Mouse (Mus musculus) cerebellum, postnatal 25 days (tissue): ENCODE results near the gene Gucy2g.
"Not testable (repeated sequence)": the region's sequence is repeated elsewhere in the genome, so short reads cannot be mapped to it uniquely, and the experiment has no call there.

Experiments used
- DNase-seq, 2 experiments: peaks; one replicate each; pipeline ENCODE4 v3.0.0; 2021; ENCODE audit warnings: mixed read lengths in 2 of 2

Gene Gucy2g

GRCm38 (mm10) chr19:55206482-55207138, 34.4 kb downstream of the Gucy2g start:
- peak in 1 of 2 experiments; percentile 65 for DNase-seq

GRCm38 (mm10) chr19:55198303-55198702, 42.7 kb downstream of the Gucy2g start:
- peak in 1 of 2 experiments; percentile 65 for DNase-seq

DNA sequence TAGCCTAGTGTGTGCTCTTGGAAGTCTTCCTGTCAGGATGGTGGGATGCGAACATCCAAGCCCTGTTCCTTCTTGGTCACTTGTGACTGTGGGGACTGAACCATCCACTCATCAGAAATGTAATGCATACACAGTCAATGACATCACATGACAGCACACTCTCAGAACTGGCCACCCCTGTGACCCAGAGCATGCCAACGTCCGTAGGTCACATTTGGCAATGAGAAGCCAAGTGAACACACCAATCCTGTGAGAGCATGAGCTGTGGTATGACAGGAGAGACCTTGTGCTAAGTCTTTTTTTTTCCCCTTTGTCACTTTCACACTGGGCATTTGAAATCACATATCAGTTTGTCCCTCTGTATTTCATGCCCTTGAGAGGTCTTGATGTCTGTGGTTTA, 45.5 kb downstream of the Gucy2g start:
- no peak for DNase-seq

DNA sequence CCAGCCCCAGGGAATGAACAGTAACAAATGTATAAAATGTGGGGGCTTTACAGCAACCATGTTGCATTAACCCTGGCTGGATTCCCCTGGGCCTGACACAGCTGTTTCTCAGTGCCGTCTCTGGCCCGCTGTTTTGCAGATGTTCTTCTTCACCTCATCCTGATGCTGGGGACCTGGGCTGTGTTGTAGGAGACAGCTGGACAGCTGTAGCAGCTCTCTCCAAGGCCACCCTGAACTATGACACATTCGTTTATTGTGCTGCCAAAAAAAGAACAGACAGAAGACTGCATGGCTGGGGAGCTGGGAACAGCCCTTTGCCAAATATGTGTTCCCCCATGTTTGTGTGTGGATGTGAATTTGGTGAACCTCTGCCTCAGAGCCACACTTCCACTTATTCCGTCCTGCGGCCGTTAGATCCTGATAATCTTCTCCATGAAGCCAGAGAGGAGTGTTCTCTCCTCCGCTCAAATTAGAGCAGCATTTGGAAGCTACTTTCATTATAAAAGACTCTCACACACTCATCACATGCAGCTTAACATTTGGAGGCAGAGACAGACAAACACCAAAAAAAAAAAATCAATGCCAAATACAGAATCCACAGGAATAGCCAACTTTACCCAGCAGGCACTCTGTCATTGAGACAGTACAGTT, 46.4 kb downstream of the Gucy2g start:
- DNase-seq = no peak

- no peak for DNase-seq
Observed at GRCm38 (mm10) chr19:55193717-55194394, 47.2 kb downstream of the Gucy2g start.

- no peak for DNase-seq
Observed at GRCm38 (mm10) chr19:55192254-55192945, 48.6 kb downstream of the Gucy2g start.

GRCm38 (mm10) chr19:55191596-55191995, 49.4 kb downstream of the Gucy2g start:
- DNase-seq = no peak

DNA sequence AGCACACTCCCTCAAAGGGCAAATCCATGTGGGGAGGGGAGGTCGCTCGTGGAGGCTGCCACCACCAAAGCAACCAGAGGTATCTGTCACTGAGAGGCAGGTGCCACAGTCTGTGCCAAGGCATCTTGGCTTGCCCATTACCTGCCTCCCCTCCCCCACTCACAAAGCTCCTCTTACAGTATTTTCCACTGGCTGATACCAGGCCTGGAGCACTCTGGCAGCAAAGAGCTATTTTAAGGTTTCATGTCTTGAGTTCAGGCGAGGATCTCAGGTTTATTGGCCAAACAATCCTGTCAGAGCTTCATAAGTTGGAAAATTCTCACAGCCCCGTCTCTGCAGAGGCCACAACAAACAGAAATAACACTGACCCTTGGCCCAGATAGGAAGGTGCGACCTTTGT, 51.0 kb downstream of the Gucy2g start:
- no peak for DNase-seq

GRCm38 (mm10) chr19:55185651-55186050, 55.4 kb downstream of the Gucy2g start:
- DNase-seq = no peak

GRCm38 (mm10) chr19:55185074-55185473, 56.0 kb downstream of the Gucy2g start:
- DNase-seq = no peak

DNA sequence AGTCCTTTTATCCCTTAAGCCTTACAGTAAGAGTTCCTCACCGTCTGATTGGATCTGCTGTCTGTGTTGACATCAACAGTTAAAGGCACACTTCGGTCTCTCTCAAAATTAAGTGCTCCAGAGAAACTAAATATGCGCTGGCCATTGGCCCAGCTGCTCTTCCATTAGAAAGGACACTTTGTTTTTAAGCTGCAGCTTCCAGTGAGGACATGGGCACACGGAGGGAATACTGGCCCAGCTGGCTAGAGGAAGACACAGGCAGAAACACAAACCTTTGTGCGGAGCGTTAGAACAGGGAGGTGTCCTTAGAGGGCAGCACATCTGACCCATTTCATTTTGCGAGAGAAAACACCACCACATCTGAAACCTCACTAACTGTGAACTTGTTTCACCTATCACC, 56.6 kb downstream of the Gucy2g start:
- DNase-seq = no peak

- DNase-seq = no peak
Observed at GRCm38 (mm10) chr19:55180433-55180832, 60.6 kb downstream of the Gucy2g start, which contains the start of gene Tectb. TSS of gene Tectb (plus strand) at chr19:55180733.

DNA sequence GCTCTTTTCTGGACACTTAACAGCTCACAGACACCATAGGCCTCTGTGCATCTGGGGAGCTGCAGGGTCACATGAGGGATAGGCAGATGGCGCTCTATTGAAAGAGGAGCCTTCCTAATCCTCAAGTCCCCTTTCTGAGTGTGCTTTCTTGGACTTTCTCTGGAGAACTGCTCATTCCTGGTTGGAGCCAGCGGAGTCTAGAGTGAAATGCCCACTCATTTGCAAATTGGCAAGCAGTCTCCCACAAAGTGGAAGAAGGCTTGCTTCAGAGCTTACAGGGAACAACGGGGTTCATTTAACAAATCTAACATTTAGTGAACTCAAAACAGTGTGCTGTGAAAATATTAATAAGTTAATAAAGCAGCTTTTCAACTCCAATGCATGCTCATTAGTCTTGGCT, 63.9 kb downstream of the Gucy2g start:
- DNase-seq = no peak

DNA sequence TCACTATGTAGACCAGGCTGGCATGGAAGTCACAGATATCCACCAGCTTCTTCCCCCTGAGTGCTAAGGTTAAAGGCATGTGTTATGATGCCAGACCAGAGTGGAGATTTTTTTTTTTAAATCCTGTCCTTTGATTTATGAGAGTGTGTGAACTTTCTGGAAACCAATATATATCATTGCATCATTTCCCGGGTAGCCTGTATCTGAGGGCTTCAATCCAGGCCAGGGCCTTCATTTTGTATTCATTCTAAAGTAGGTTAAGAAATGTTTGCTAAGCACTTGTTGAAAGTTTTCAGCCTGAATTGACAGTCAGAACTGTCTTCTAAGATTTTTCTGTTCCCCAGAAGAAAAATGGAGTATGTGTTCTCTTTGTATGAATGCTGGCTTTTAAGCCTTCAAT, 69.5 kb downstream of the Gucy2g start:
- no peak for DNase-seq

DNA sequence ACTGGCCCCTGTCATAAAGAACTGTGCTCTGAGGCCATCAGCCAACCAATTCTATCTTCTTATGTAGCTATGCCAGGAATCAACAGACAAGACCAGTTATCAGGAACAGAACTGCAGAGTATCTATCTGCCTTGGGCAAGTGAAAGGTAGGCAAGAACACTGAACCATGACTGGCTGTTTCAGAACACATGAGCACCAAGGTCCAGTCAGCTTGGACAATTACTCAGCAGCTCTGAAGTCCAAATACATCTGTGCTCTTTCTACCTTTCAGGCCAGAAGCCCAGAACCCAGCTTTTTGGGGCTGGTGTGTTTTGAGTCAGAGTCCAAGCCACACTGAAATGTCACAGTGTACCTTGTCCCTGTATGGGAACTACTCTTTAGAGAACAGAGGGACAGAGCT, 70.6 kb downstream of the Gucy2g start:
- no peak for DNase-seq

- not testable (repeated sequence) for DNase-seq
Observed at GRCm38 (mm10) chr19:55169236-55169729, 71.8 kb downstream of the Gucy2g start.

DNA sequence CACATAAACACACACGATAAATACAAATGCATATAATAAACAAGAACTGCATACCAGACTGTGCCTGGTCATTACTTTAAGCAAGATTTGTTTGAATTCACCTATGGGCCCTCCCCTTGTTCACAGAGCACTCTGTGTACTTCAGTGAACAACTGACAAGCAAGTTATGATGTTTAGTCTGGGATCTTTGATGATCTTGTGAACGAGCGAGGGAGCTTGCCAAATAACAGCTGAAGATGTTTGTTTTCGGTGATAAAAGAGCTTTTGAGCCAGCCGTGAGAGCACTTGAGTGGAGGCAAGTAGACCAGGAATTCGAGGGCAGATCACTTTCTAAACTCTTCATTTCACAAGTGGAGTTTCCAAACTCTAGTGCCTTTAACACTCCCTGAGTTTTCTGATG, 72.7 kb downstream of the Gucy2g start:
- DNase-seq = no peak

DNA sequence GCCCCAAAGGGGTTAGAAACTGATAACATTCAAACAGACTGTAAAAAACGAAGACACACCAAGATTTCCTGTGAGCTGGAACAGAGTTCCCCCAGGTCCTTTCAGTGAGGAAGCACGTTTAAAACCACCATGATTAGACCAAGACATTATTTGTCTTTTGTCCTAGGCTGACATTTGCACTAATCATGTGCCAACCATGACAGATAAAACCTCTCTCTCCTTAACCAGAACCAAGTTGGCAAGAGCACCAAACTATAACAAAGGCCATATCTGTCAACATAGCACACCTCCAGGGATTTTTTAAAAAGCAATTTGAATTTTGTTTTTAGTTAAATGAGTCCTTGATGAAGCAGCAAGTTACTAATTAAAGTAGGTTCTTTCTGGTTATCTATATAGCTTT, 73.3 kb downstream of the Gucy2g start:
- DNase-seq = no peak

DNA sequence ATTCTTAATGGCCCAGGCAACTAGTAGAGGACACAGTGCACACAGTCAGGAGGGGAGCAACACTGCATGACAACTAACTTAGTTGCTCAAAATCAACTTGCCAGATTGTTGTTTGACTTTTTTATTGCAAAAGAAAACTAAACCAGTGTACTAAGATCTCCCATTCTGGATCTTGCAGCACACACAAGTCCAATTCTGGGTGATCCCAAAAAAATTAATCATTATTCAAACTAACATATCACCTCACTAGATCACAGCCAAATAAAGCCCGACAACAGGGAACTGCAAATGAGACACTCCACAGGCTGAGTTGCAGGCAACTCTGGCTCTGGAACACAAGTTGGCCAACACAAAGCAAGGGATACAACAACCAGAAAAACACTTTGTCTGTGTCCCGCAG, 74.3 kb downstream of the Gucy2g start:
- DNase-seq = no peak

GRCm38 (mm10) chr19:55165954-55166353, 75.1 kb downstream of the Gucy2g start:
- DNase-seq = no peak

GRCm38 (mm10) chr19:55165183-55165865, 75.7 kb downstream of the Gucy2g start:
- no peak for DNase-seq

- DNase-seq = no peak
Observed at GRCm38 (mm10) chr19:55164162-55164561, 76.9 kb downstream of the Gucy2g start.

DNA sequence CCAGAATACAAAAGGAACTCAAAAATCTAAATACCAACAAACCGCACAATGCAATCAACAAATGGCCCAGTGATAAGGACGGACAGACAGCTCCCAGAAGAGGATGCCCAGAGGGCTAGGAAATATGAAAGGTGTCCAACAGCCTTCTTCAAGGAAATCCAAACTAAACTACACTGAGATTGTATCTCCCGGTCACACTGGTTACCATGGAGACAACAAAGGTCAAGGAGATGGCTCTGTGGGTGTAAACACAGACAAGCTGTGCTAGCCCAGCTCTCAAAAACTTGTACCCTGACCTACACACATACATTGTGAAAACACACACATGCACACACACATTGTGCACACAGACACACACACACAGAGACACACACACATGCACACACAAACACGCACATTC, 78.8 kb downstream of the Gucy2g start:
- DNase-seq = no peak
